Mouse (Mus musculus) megakaryocyte, embryonic 14.5 days (primary cell): ENCODE data around the gene Sox5.

Experiments used
- FLI1 ChIP-seq: IDR thresholded peaks from 2 replicates; pipeline ENCODE4 v1.6.1; 2012; ENCODE audit warnings: low read length, inconsistent platforms, mixed read lengths
- GATA1 ChIP-seq: IDR thresholded peaks from 3 replicates; pipeline ENCODE4 v1.6.1; 2012; ENCODE audit warnings: mixed read lengths, low read length, inconsistent platforms, borderline replicate concordance

DNA sequence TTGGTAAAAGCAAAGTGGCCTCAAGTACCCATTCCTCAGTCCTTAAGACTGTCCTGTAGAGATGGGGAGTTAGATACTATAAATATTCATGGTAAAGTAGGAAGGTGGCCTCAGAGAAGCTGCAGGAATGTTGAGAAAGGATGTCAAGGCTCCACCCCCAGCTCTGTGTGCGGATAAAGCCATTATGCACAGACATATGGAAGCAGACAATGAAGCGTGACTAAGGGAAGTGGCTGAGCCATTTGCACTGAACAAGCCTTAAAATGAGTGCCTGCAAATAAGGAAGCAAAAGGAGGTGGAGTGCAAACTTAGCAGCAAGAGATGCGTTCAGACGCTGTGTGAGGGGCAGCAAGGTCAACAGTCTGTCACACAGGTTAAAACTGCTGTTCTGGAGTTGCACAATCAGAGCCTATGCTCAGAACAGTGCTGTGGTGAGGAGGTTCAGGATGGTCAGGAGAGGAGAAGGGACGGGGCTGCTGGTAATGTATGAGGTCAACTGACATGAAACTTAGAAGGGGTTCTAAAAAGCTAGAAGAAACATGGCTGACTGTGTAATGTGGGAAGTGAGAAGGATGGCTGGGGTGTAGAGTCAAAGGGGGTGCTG, 35.7 kb upstream of the Sox5 start:
- TF ChIP-seq GATA1 (no peak), FLI1 (no peak)
